Mouse (Mus musculus): ENCODE measurements at regions not wholly inside any gene's neighbourhood (a gene's known extent, or its start where the extent isn't known, plus 50 kb on each side); places are given as distances from the start of the nearest gene placed in this dataset.

- no peak for ATAC-seq (replicated peaks; ENCODE audit: low FRiP score, low read depth)
- no peak for DNase-seq (ENCODE audit: low spot score)
Observed at GRCm38 (mm10) chr3:147537584-147537983, 685.4 kb downstream of the Ttll7 start.

GRCm38 (mm10) chr3:147532196-147532595, 680.0 kb downstream of the Ttll7 start:
- Histone ChIP-seq H3K27me3 (ENCODE audit: insufficient read depth, low read length) (no peaks in the 10 kb centered on the region), H3K4me3 (replicated peaks; ENCODE audit: low read depth, low read length) (no peak overlapping the region), H3K9ac (ENCODE audit: low read depth, low read length) (no peak overlapping the region), H3K4me1 (replicated peaks; ENCODE audit: insufficient read depth, low read length) (no peaks in the 10 kb centered on the region), H3K4me2 (ENCODE audit: low read length) (no peak overlapping the region), H3K36me3 (ENCODE audit: insufficient read depth, low read length) (no peaks in the 10 kb centered on the region), H3K9me3 (replicated peaks; ENCODE audit: low read length) (no peaks in the 10 kb centered on the region), H3K27ac (no peak overlapping the region)
- ATAC-seq (replicated peaks; ENCODE audit: low FRiP score, low read depth) (no peak), DNase-seq (ENCODE audit: low spot score) (no peak)
- 62% methylated on average over 2 of the region's 2 CpGs for WGBS
- TF ChIP-seq CTCF (IDR thresholded peaks at IDR 0.05; ENCODE audit: low read depth) = no peak

More at GRCm38 (mm10) chr3:147537584-147537983, 685.4 kb downstream of the Ttll7 start:
- H3K36me3 ChIP-seq (ENCODE audit: insufficient read depth, low read length) = no peaks in the 10 kb centered on the region
- no peak overlapping the region for H3K4me2 ChIP-seq (ENCODE audit: low read length)
- TF ChIP-seq CTCF (IDR thresholded peaks at IDR 0.05; ENCODE audit: low read depth) = no peak
- no peaks in the 10 kb centered on the region for H3K27me3 ChIP-seq (ENCODE audit: insufficient read depth, low read length)
- H3K4me1 ChIP-seq (replicated peaks; ENCODE audit: insufficient read depth, low read length) = no peaks in the 10 kb centered on the region
- no peak overlapping the region for H3K4me3 ChIP-seq (replicated peaks; ENCODE audit: low read depth, low read length)
- H3K27ac ChIP-seq = no peak overlapping the region
- H3K9ac ChIP-seq (ENCODE audit: low read depth, low read length) = no peak overlapping the region
- H3K9me3 ChIP-seq (replicated peaks; ENCODE audit: low read length) = no peaks in the 10 kb centered on the region

GRCm38 (mm10) chr3:147531608-147532180, 679.5 kb downstream of the Ttll7 start:
- 64% methylated on average over 6 of the region's 6 CpGs for WGBS
- Histone ChIP-seq H3K4me3 (replicated peaks; ENCODE audit: low read depth, low read length) (no peak overlapping the region), H3K27me3 (ENCODE audit: insufficient read depth, low read length) (no peaks in the 10 kb centered on the region), H3K9ac (ENCODE audit: low read depth, low read length) (no peak overlapping the region), H3K4me2 (ENCODE audit: low read length) (no peak overlapping the region), H3K36me3 (ENCODE audit: insufficient read depth, low read length) (no peaks in the 10 kb centered on the region), H3K9me3 (replicated peaks; ENCODE audit: low read length) (no peaks in the 10 kb centered on the region), H3K4me1 (replicated peaks; ENCODE audit: insufficient read depth, low read length) (no peaks in the 10 kb centered on the region), H3K27ac (no peak overlapping the region)
- ATAC-seq (replicated peaks; ENCODE audit: low FRiP score, low read depth) = no peak
- no peak for TF ChIP-seq CTCF (IDR thresholded peaks at IDR 0.05; ENCODE audit: low read depth)
- peak; percentile 15 for DNase-seq (ENCODE audit: low spot score)
